Mouse (Mus musculus) ES-E14 (cell line): ENCODE results near the gene Mbnl1. TPM values are rescaled to one million over a fixed set of nuclear protein-coding genes. Genes with fewer than 3 reads are reported as not detected.

Experiments used
- DNase-seq: peaks from one replicate; pipeline ENCODE4 v3.0.0-alpha.2; 2013; ENCODE audit warnings: low read depth, low spot score
- H3K27ac ChIP-seq: 2 replicates; pipeline ENCODE4 v1.5.1; 2012; ENCODE audit warnings: low read depth, mild to moderate bottlenecking, low read length, moderate library complexity, mixed read lengths; ENCODE audit not compliant: poor library complexity, insufficient read depth, severe bottlenecking
- H3K36me3 ChIP-seq: 2 replicates; pipeline ENCODE4 v1.6.1; 2012; ENCODE audit warnings: mild to moderate bottlenecking, low read length, moderate library complexity, mixed read lengths; ENCODE audit not compliant: control insufficient read depth, poor library complexity, insufficient read depth, severe bottlenecking
- H3K4me1 ChIP-seq, 2 experiments: fragments of 150-350 bp in 1 of 2; sonication (generic) in 1 of 2; 2 replicates each; pipeline ENCODE4 v1.6.1; 2012; ENCODE audit warnings: low read length in 2 of 2, mild to moderate bottlenecking in 1 of 2, mixed read lengths in 1 of 2; ENCODE audit not compliant: control insufficient read depth in 2 of 2, insufficient read depth in 2 of 2, poor library complexity in 1 of 2
- H3K4me3 ChIP-seq, 2 experiments: fragments of 150-350 bp in 1 of 2; sonication (generic) in 1 of 2; 2 replicates each; pipeline ENCODE4 v1.5.1; 2012; ENCODE audit warnings: low read length in 2 of 2, low read depth in 1 of 2, mild to moderate bottlenecking in 1 of 2, mixed read lengths in 1 of 2; ENCODE audit not compliant: insufficient read depth in 1 of 2, poor library complexity in 1 of 2, severe bottlenecking in 1 of 2
- H3K9ac ChIP-seq: 2 replicates; pipeline ENCODE4 v1.6.1; 2012; ENCODE audit warnings: low read depth, mild to moderate bottlenecking, low read length, mixed read lengths; ENCODE audit not compliant: poor library complexity, insufficient read depth, severe bottlenecking
- H3K9me3 ChIP-seq: fragments of 150-350 bp; sonication (generic); 2 replicates; pipeline ENCODE4 v1.6.1; 2012; ENCODE audit warnings: low read depth, mild to moderate bottlenecking, low read length; ENCODE audit not compliant: control insufficient read depth, insufficient read depth
- CHD2 ChIP-seq: IDR thresholded peaks from 2 replicates; pipeline ENCODE4 v1.6.1; 2014; ENCODE audit warnings: mild to moderate bottlenecking, low read depth, low read length, inconsistent platforms
- HCFC1 ChIP-seq: IDR thresholded peaks from 2 replicates; pipeline ENCODE4 v1.6.1; 2012; ENCODE audit warnings: low read length, inconsistent platforms, borderline replicate concordance; ENCODE audit not compliant: insufficient read depth
- MAFK ChIP-seq: IDR thresholded peaks from 2 replicates; pipeline ENCODE4 v1.6.1; 2014; ENCODE audit warnings: mild to moderate bottlenecking, low read depth, low read length, inconsistent platforms; ENCODE audit not compliant: insufficient read depth
- ZC3H11A ChIP-seq: IDR thresholded peaks from 2 replicates; pipeline ENCODE4 v1.6.1; 2012; ENCODE audit warnings: low read depth, mild to moderate bottlenecking, inconsistent platforms, low read length, borderline replicate concordance
- ZNF384 ChIP-seq: IDR thresholded peaks from 2 replicates; pipeline ENCODE4 v1.6.1; 2012; ENCODE audit warnings: low read depth, low read length, inconsistent platforms
- in situ Hi-C, 2 experiments: fragments of 600-800 bp; cut with MboI; formaldehyde crosslinking; loops; one replicate each; pipeline ENCODE4 v1.15.1; 2025; ENCODE audit warnings: low sequenced_read_pairs in 2 of 2, inconsistent platforms in 1 of 2; ENCODE audit not compliant: unreplicated experiment in 2 of 2
- total RNA-seq: library from RNA; depleted of rRNA; stranded (reverse); fragments of 300-350 nt; gene quantifications from 2 replicates; pipeline ENCODE4 v1.2.3, GENCODE M21; 2012

The Mbnl1 gene
- total RNA-seq, 1 experiment, result 27.0 TPM

- Histone ChIP-seq H3K9ac (no peak overlapping the region), H3K9me3 (no peaks in the 10 kb centered on the region), H3K27ac (no peak overlapping the region), H3K4me3 (no peak overlapping the region), H3K4me1 (no peaks in the 10 kb centered on the region), H3K36me3 (no peaks in the 10 kb centered on the region)
- in situ Hi-C loops, result no loop called here
- TF ChIP-seq MAFK (no peak), ZNF384 (no peak)
- no peak for DNase-seq
Measured at GRCm38 (mm10) chr3:60538214-60538971, 65.8 kb downstream of the Mbnl1 start.

GRCm38 (mm10) chr3:60541121-60541520 lies 68.5 kb downstream of the Mbnl1 start:
- in situ Hi-C loops, result no loop called here
- Histone ChIP-seq H3K27ac (no peak overlapping the region), H3K4me3 (no peak overlapping the region)

GRCm38 (mm10) chr3:60546196-60546595 lies 73.6 kb downstream of the Mbnl1 start:
- DNase-seq, result no peak
- no peak overlapping the region for H3K4me3 ChIP-seq
- no peaks in the 10 kb centered on the region for H3K4me1 ChIP-seq
- H3K36me3 ChIP-seq, result no peaks in the 10 kb centered on the region
- H3K9me3 ChIP-seq, result no peaks in the 10 kb centered on the region
- H3K27ac ChIP-seq, result no peak overlapping the region
- in situ Hi-C loops, result no loop called here
- no peak for TF ChIP-seq MAFK
- TF ChIP-seq ZNF384, result no peak
- no peak overlapping the region for H3K9ac ChIP-seq

More at GRCm38 (mm10) chr3:60541121-60541520, 68.5 kb downstream of the Mbnl1 start:
- no peak overlapping the region for H3K9ac ChIP-seq
- no peaks in the 10 kb centered on the region for H3K9me3 ChIP-seq
- no peak for DNase-seq
- no peaks in the 10 kb centered on the region for H3K36me3 ChIP-seq
- TF ChIP-seq CHD2 (no peak), ZC3H11A (no peak), HCFC1 (no peak), ZNF384 (no peak), MAFK (no peak)
- H3K4me1 ChIP-seq, result no peaks in the 10 kb centered on the region

- no peak overlapping the region for H3K27ac ChIP-seq
- no peaks in the 10 kb centered on the region for H3K4me1 ChIP-seq
- H3K9ac ChIP-seq, result no peak overlapping the region
- in situ Hi-C loops, result no loop called here
- H3K4me3 ChIP-seq, result no peak overlapping the region
- H3K9me3 ChIP-seq, result no peaks in the 10 kb centered on the region
- TF ChIP-seq ZNF384, result no peak
- no peak for TF ChIP-seq HCFC1
- TF ChIP-seq MAFK, result no peak
- TF ChIP-seq ZC3H11A, result no peak
- TF ChIP-seq CHD2, result no peak
- H3K36me3 ChIP-seq, result no peaks in the 10 kb centered on the region
- DNase-seq, result no peak
Measured at GRCm38 (mm10) chr3:60546904-60547303, 74.3 kb downstream of the Mbnl1 start.

GRCm38 (mm10) chr3:60550492-60550891 lies 77.9 kb downstream of the Mbnl1 start:
- TF ChIP-seq ZNF384, result no peak
- no peak for TF ChIP-seq HCFC1
- TF ChIP-seq ZC3H11A, result no peak
- no peak for TF ChIP-seq CHD2
- TF ChIP-seq MAFK, result no peak
- Histone ChIP-seq H3K4me3 (no peak overlapping the region), H3K36me3 (no peaks in the 10 kb centered on the region), H3K9me3 (no peaks in the 10 kb centered on the region), H3K27ac (no peak overlapping the region), H3K4me1 (no peaks in the 10 kb centered on the region), H3K9ac (no peak overlapping the region)
- no peak for DNase-seq
- in situ Hi-C loops, result no loop called here
